Mouse (Mus musculus) forebrain, embryonic 16.5 days (tissue): ENCODE data around the gene Gpr39. TPM values are rescaled to one million over a fixed set of nuclear protein-coding genes. Genes with fewer than 3 reads are reported as not detected.

Source experiments
- ATAC-seq: fragments of 200-750 bp; cut with Nextera tagmentation; 2 replicates; pipeline ENCODE4 v1.8.0; 2017; ENCODE audit warnings: mild to moderate bottlenecking, moderate library complexity
- H3K27ac ChIP-seq: fragments of 300-500 bp; sonication (generic); 2 replicates; pipeline ENCODE4 v1.5.1; 2014; ENCODE audit warnings: low read length, control low read depth
- H3K27me3 ChIP-seq: fragments of 300-500 bp; sonication (generic); replicated peaks from 2 replicates; pipeline ENCODE4 v1.6.1; 2014; ENCODE audit warnings: low read length; ENCODE audit not compliant: control insufficient read depth, insufficient read depth
- H3K36me3 ChIP-seq: fragments of 300-500 bp; sonication (generic); 2 replicates; pipeline ENCODE4 v1.6.1; 2014; ENCODE audit not compliant: control insufficient read depth, insufficient read depth
- H3K4me1 ChIP-seq: fragments of 300-500 bp; sonication (generic); replicated peaks from 2 replicates; pipeline ENCODE4 v1.6.1; 2014; ENCODE audit warnings: low read length; ENCODE audit not compliant: control insufficient read depth, insufficient read depth
- H3K4me2 ChIP-seq: fragments of 300-500 bp; sonication (generic); 2 replicates; pipeline ENCODE4 v1.6.1; 2014; ENCODE audit warnings: mild to moderate bottlenecking, low read length, control low read depth
- H3K4me3 ChIP-seq: fragments of 300-500 bp; sonication (generic); replicated peaks from 2 replicates; pipeline ENCODE4 v1.5.1; 2014; ENCODE audit warnings: mild to moderate bottlenecking, low read length, control low read depth
- H3K9ac ChIP-seq: fragments of 300-500 bp; sonication (generic); replicated peaks from 2 replicates; pipeline ENCODE4 v1.6.1; 2014; ENCODE audit warnings: low read depth, low read length, control low read depth
- H3K9me3 ChIP-seq: fragments of 300-500 bp; sonication (generic); 2 replicates; pipeline ENCODE4 v1.6.1; 2016; ENCODE audit warnings: low read length; ENCODE audit not compliant: control insufficient read depth
- WGBS: fragments of 180-500 bp; shearing (Covaris S2); extraction: QIAGEN DNeasy Blood & Tissue Kit; methylation state at CpG from one replicate; pipeline ENCODE4 v1.1.7; 2014; 5-methylcytosine and 5-hydroxymethylcytosine counted together
- polyA plus RNA-seq: library from polyadenylated mRNA; unstranded; fragments of >200 nt; fragmentation: Nextera tagmentation; extraction: Ambion mirVana; gene quantifications from 2 replicates; pipeline ENCODE4 v1.2.1, GENCODE M21; 2015

Gene Gpr39
- polyA plus RNA-seq, 1 experiment from 2014 or later: not detected

DNA sequence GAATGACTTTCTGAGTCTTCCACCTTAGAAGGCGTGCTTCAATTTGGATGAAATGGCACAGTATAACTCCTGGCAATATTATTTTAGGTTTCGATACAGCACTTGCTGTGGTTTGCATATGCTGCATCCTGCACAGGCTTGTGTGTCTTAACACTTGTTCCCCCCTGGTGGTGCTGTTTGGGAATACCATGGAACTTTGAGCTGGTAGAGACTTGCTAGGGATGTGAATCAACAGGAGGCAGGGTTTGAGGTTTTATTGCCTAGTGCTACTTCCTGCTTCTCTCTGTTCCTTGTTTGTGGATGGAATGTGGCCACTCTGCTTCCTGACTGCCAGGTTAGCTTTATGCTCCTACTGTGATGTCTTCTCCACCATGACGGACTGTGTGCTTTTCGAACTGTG lies 15.9 kb upstream of the Gpr39 start:
- no peaks in the 10 kb centered on the region for H3K4me1 ChIP-seq

DNA sequence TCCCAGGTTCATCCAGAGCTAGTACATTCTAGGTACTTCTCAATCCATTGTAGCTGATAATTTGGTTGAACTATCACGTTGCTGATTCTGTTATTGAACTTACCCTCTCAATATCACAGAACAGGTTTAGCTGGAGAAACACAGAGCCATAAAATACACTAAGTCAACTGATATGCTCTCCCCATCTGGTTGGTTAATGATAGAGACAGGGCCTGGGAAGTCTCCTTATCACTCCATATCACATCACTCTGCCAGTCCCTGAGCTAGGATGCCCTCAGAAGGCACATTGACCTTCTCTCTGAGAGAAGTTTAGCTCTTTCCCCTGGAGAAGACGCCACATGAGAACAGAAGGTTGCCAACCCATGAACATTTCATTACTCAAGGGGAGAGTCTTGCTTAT lies 14.7 kb upstream of the Gpr39 start:
- Histone ChIP-seq H3K4me3 (no peak overlapping the region), H3K27ac (no peak overlapping the region), H3K9ac (no peak overlapping the region), H3K4me2 (no peak overlapping the region), H3K36me3 (no peaks in the 10 kb centered on the region), H3K27me3 (no peaks in the 10 kb centered on the region), H3K9me3 (0 out of 2 replicates have a peak, but pooled peaks cover 3% of the 10 kb centered on the region), H3K4me1 (no peaks in the 10 kb centered on the region)
- 79% methylated on average over 2 of the region's 2 CpGs for WGBS
- ATAC-seq: no peak

More for the DNA sequence above, 15.9 kb upstream of the Gpr39 start:
- Histone ChIP-seq H3K4me3 (no peak overlapping the region), H3K27me3 (no peaks in the 10 kb centered on the region), H3K36me3 (no peaks in the 10 kb centered on the region), H3K9ac (no peak overlapping the region), H3K27ac (no peak overlapping the region), H3K4me2 (no peak overlapping the region), H3K9me3 (0 out of 2 replicates have a peak, but pooled peaks cover 3% of the 10 kb centered on the region)
- WGBS: 96% methylated on average over 4 of the region's 4 CpGs
- ATAC-seq: no peak

DNA sequence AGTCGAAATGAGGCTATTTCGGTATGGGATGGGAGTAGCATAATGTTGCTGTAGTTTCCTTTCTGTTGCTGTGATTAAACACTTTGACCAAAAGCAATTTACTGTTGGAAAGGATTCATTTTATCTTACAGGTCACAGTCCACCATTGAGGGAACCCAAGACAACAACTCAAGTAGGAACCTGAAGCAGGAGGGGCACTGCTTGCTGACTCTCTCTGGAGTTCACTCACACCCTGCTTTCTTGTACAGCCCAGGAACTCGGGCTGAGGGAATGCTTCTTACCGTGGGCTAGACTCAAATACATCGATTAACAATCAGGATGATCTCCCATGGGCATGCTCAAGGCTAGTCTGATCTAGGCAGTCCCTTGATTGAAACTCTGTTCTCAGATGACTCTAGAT lies 14.1 kb upstream of the Gpr39 start:
- Histone ChIP-seq H3K4me2 (no peak overlapping the region), H3K27ac (no peak overlapping the region), H3K9me3 (0 out of 2 replicates have a peak, but pooled peaks cover 3% of the 10 kb centered on the region), H3K27me3 (no peaks in the 10 kb centered on the region), H3K9ac (no peak overlapping the region), H3K4me3 (no peak overlapping the region), H3K36me3 (no peaks in the 10 kb centered on the region), H3K4me1 (no peaks in the 10 kb centered on the region)
- ATAC-seq: no peak
- 88% methylated on average over 5 of the region's 5 CpGs for WGBS

DNA sequence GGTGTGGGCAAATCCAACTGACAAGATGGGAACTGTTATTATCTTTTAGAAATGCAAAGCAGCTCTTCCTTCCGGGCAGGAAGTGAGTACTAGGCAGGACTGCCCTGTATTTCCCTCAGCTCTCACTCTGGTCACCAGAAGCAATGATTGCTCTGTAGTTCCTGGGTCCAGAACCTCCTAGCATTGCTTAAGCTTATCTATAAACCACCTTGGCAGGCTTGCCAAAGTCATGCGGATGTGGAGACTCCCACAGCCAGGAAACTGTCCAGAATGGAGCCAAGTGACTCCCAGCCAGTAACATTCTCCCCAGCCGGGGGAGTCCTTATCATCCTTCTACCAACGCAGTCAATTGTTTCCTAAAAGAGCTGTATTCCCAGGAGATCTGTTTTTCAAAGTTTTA lies 13.7 kb upstream of the Gpr39 start:
- no peaks in the 10 kb centered on the region for H3K27me3 ChIP-seq
- H3K4me1 ChIP-seq: no peaks in the 10 kb centered on the region
- no peak overlapping the region for H3K4me2 ChIP-seq
- no peaks in the 10 kb centered on the region for H3K36me3 ChIP-seq
- H3K27ac ChIP-seq: no peak overlapping the region
- H3K9ac ChIP-seq: no peak overlapping the region
- 0 out of 2 replicates have a peak, but pooled peaks cover 3% of the 10 kb centered on the region for H3K9me3 ChIP-seq
- H3K4me3 ChIP-seq: no peak overlapping the region
- no peak for ATAC-seq
- WGBS: 69% methylated on average over 4 of the region's 4 CpGs

DNA sequence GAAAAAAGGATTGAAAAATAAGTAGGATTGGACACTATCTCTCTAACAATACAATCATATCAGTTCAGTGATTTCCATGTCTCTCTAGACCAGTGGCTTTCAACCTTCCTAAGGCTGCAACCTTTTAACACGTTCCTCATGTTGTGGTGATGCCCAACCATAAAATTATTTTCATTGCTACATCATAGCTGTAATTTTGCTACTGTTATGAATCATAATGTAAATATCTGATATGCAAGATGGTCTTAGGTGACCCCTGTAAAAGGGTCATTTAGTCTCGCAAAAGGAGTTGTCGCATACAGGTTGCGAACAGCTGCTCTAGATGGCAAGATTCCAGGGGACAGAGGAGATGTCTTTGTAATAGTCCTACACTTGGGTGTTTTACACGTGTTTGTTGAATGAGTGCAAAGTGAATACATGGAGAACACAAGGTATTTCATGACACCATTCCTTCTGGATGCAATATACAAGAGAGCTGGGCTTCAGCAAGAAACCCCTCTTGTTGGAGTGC lies 11.6 kb upstream of the Gpr39 start:
- H3K9ac ChIP-seq: no peak overlapping the region
- no peaks in the 10 kb centered on the region for H3K4me1 ChIP-seq
- H3K4me3 ChIP-seq: no peak overlapping the region
- 71% methylated on average over 5 of the region's 5 CpGs for WGBS
- no peaks in the 10 kb centered on the region for H3K36me3 ChIP-seq
- H3K27ac ChIP-seq: no peak overlapping the region
- 0 out of 2 replicates have a peak, but pooled peaks cover 3% of the 10 kb centered on the region for H3K9me3 ChIP-seq
- H3K4me2 ChIP-seq: no peak overlapping the region
- H3K27me3 ChIP-seq: no peaks in the 10 kb centered on the region
- ATAC-seq: no peak

DNA sequence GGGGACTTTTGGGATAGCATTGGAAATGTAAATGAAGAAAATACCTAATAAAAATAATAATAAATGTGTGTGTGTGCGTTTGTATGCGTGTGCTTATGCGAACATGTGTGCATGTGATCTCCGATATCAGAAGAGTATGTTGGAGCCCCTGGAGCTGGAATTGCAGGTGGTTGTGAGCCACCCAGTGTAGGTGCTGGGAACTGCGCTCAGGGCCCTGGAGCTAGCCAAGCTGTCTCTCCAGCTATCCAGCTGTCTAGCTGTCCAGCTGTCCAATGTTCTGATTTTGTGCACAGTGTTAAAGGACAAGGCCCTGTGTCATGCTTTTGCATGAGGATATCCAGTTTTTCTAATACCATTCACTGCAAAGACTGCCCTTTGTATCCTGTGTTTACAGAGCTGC lies 7.8 kb upstream of the Gpr39 start:
- no peak overlapping the region for H3K4me3 ChIP-seq
- no peak for ATAC-seq
- H3K4me1 ChIP-seq: no peaks in the 10 kb centered on the region
- WGBS: 87% methylated on average over 5 of the region's 5 CpGs
- H3K36me3 ChIP-seq: no peaks in the 10 kb centered on the region
- no peaks in the 10 kb centered on the region for H3K27me3 ChIP-seq
- H3K4me2 ChIP-seq: no peak overlapping the region
- H3K9me3 ChIP-seq: no peaks in the 10 kb centered on the region
- H3K9ac ChIP-seq: no peak overlapping the region
- H3K27ac ChIP-seq: no peak overlapping the region

DNA sequence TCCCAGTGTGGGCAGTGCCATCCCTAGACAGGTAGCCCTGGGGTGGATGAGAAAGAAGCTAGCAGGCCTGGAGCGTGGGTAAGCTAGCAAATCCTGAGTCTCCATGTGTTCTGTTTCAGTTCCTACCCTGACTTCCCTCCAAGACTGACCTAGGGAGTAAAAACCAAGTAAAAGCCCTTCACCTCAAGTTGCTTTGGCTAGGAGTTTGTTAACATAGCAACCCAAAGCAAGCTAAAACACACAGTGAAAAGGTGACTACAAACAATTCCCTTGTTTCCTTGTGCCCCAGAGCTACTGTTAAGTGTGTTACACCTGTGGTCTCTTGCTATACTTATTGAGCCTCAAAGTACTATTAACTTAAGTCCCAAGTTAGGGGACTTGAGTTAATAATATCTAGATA lies 1.6 kb upstream of the Gpr39 start:
- H3K4me2 ChIP-seq: no peak overlapping the region
- H3K36me3 ChIP-seq: no peaks in the 10 kb centered on the region
- H3K27me3 ChIP-seq: no peaks in the 10 kb centered on the region
- no peaks in the 10 kb centered on the region for H3K4me1 ChIP-seq
- H3K9ac ChIP-seq: no peak overlapping the region
- no peaks in the 10 kb centered on the region for H3K9me3 ChIP-seq
- no peak for ATAC-seq
- whole genome bisulfite sequencing: 90% methylated on average over 1 of the region's 1 CpGs
- H3K27ac ChIP-seq: no peak overlapping the region
- no peak overlapping the region for H3K4me3 ChIP-seq

DNA sequence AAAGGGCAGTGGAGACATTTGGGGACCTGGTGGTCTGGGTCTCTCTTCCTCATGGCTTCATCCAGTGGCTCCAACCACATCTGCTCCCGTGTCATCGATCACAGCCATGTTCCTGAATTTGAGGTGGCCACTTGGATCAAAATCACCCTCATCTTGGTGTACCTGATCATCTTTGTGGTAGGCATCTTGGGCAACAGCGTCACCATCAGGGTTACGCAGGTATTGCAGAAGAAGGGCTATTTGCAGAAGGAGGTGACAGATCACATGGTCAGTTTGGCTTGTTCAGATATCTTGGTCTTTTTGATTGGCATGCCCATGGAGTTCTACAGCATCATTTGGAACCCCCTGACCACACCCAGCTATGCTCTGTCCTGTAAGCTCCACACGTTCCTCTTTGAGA lies 491 bp downstream of the Gpr39 start:
- no peaks in the 10 kb centered on the region for H3K4me1 ChIP-seq
- H3K4me3 ChIP-seq: no peak overlapping the region
- H3K4me2 ChIP-seq: no peak overlapping the region
- 95% methylated on average over 5 of the region's 5 CpGs for WGBS
- ATAC-seq: no peak
- no peaks in the 10 kb centered on the region for H3K9me3 ChIP-seq
- no peaks in the 10 kb centered on the region for H3K27me3 ChIP-seq
- H3K36me3 ChIP-seq: no peaks in the 10 kb centered on the region
- H3K9ac ChIP-seq: no peak overlapping the region
- H3K27ac ChIP-seq: no peak overlapping the region

DNA sequence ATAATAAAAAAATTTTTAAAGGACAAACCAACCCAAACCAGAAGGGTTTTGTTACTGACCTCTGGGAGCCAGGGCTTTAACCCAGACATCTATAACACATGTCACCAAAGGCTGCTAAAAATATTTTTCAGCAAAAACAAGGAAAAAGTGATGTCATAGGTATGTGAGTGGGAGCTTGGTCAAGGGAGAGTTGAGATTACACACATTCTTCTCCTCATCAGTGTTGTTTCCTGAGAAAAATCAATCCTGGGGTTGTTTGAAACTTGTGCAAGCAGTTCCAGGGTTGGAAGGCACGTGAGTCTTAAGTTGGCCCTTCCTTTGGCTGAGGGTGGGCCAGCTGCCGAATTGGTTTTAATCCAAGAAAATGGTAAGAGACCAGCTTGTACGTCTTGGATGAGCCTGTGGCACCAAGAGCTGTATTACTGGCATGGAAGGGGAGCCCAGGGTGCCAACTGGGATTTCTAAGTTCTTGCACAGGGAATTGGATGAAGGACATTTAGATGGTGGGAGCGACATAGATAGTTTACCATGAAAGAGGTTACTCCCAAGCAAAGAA lies 2.8 kb downstream of the Gpr39 start:
- H3K36me3 ChIP-seq: no peaks in the 10 kb centered on the region
- H3K4me2 ChIP-seq: no peak overlapping the region
- no peaks in the 10 kb centered on the region for H3K4me1 ChIP-seq
- H3K27me3 ChIP-seq: no peaks in the 10 kb centered on the region
- no peak overlapping the region for H3K9ac ChIP-seq
- H3K4me3 ChIP-seq: no peak overlapping the region
- WGBS: 73% methylated on average over 4 of the region's 4 CpGs
- no peak overlapping the region for H3K27ac ChIP-seq
- no peak for ATAC-seq
- no peaks in the 10 kb centered on the region for H3K9me3 ChIP-seq

DNA sequence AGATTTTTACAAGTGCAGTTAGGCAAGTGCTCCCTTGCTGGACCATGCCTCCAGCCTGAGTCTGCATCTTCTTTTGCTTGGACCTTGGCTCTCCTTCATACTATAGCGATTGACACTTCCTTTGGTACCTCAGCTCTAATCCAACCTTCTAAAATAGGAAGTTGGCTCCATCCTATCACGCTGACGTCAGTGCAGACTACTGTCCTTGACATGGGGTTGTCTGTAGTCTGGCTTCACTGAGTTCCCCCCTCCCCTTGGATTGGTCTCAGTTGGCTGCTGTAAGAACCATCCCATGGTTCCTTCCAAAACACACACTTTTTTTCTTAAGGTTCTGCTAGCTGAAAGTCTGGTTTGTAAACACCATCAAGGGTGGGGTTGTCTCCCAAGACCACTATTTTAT lies 7.6 kb downstream of the Gpr39 start:
- Histone ChIP-seq H3K27me3 (no peaks in the 10 kb centered on the region), H3K36me3 (no peaks in the 10 kb centered on the region), H3K9me3 (no peaks in the 10 kb centered on the region), H3K4me3 (no peak overlapping the region), H3K4me2 (no peak overlapping the region), H3K9ac (no peak overlapping the region), H3K27ac (no peak overlapping the region), H3K4me1 (peaks cover 8% of the 10 kb centered on the region)
- no peak for ATAC-seq
- 89% methylated on average over 3 of the region's 3 CpGs for WGBS
